Mouse (Mus musculus) liver, embryonic 16.5 days (tissue): Measurements from ENCODE around the gene Phlpp1. TPM values are rescaled to one million over a fixed set of nuclear protein-coding genes. Genes with fewer than 3 reads are reported as not detected.

Source experiments
- ATAC-seq: fragments of 200-750 bp; cut with Nextera tagmentation; 2 replicates; pipeline ENCODE4 v1.8.0; 2017; ENCODE audit warnings: low read depth, mild to moderate bottlenecking, moderate number of reproducible peaks, moderate library complexity
- H3K27ac ChIP-seq: fragments of 300-500 bp; sonication (generic); 2 replicates; pipeline ENCODE4 v1.5.1; 2014; ENCODE audit warnings: mild to moderate bottlenecking, low read length
- H3K27me3 ChIP-seq: fragments of 300-500 bp; sonication (generic); 2 replicates; pipeline ENCODE4 v1.6.1; 2014; ENCODE audit warnings: low read depth, low read length, mixed read lengths; ENCODE audit not compliant: control insufficient read depth, insufficient read depth
- H3K36me3 ChIP-seq: fragments of 300-500 bp; sonication (generic); 2 replicates; pipeline ENCODE4 v1.6.1; 2014; ENCODE audit warnings: mild to moderate bottlenecking; ENCODE audit not compliant: control insufficient read depth, insufficient read depth
- H3K4me1 ChIP-seq: fragments of 300-500 bp; sonication (generic); 2 replicates; pipeline ENCODE4 v1.6.1; 2014; ENCODE audit warnings: low read depth, low read length, mixed read lengths; ENCODE audit not compliant: control insufficient read depth
- H3K4me2 ChIP-seq: fragments of 300-500 bp; sonication (generic); 2 replicates; pipeline ENCODE4 v1.6.1; 2014; ENCODE audit warnings: low read depth, low read length, mixed read lengths
- H3K4me3 ChIP-seq: fragments of 300-500 bp; sonication (generic); 2 replicates; pipeline ENCODE4 v1.5.1; 2014; ENCODE audit warnings: low read depth, mild to moderate bottlenecking, low read length
- H3K9ac ChIP-seq: fragments of 300-500 bp; sonication (generic); 2 replicates; pipeline ENCODE4 v1.6.1; 2014; ENCODE audit warnings: low read depth, low read length
- H3K9me3 ChIP-seq: fragments of 300-500 bp; sonication (generic); replicated peaks from 2 replicates; pipeline ENCODE4 v1.6.1; 2016; ENCODE audit warnings: low read length; ENCODE audit not compliant: control insufficient read depth
- WGBS: fragments of 180-500 bp; shearing (Covaris S2); extraction: QIAGEN DNeasy Blood & Tissue Kit; methylation state at CpG from one replicate; pipeline ENCODE4 v1.1.7; 2014; ENCODE audit not compliant: insufficient replicate concordance; 5-methylcytosine and 5-hydroxymethylcytosine counted together
- polyA plus RNA-seq: library from polyadenylated mRNA; unstranded; fragments of >200 nt; fragmentation: Nextera tagmentation; extraction: Ambion mirVana; gene quantifications from 2 replicates; pipeline ENCODE4 v1.2.1, GENCODE M21; 2015

Phlpp1 gene
- polyA plus RNA-seq = 0.54 and 0.94 TPM in 2 replicates

DNA sequence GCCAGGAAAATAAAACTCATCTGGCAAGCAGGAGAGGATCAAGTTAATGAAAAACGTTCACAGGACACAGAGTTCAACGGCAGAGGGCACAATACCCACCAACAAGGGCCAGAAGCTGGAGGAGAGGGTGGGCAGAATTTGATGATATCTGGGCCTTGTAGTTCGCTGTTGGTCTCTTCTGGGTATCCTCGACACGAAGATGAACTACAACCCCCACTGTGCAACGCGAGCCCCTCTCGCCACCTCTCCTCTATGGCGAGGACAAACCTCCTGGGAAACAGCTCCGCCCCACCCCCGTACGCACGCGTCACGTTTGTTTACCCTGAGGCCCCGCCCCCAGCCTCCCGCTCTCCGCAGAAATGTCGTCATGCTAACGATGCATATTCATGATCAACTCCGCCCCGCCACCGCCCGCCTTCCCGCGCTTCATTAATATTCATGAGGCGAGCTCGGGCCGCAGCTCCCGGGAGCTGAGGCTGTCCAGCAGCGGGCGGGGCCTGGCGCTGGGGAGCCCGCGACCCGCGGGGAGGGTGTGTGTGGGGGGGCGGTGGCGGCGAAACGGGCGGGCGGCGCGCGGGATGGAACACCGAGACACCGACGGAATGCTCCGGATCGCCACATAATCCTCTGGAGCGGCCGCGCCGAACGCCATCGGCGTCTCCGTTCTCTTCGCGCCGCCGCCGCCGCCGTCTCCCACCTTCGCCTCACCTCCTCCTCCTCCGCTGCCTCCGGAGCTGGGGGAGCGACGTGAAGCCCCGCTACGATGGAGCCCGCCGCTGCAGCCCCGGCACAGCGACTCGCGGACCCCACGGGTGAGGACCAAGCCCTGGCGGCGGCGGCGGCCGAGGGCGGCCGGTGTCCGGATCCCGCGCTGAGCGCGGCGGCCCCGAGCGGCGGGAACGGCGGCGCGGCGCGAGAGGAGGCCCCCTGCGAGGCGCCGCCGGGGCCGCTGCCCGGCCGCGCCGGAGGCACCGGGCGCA is at the start of gene Phlpp1:
Phlpp1 (plus strand) TSS at position 512 of the 980 bp plus-strand sequence.
- Histone ChIP-seq H3K9me3 (no peaks in the 10 kb centered on the region), H3K9ac (peak within 1 kb of the TSS; percentile 84), H3K27me3 (peaks cover 14% of the 10 kb centered on the region), H3K4me3 (peak within 1 kb of the TSS; percentile 84), H3K27ac (peak within 1 kb of the TSS; percentile 72), H3K4me2 (peak within 1 kb of the TSS; percentile 98), H3K36me3 (no peaks in the 10 kb centered on the region), H3K4me1 (peaks cover 22% of the 10 kb centered on the region)
- ATAC-seq = peak; percentile 94
- under 1% methylated on average over 84 of the region's 113 CpGs for WGBS

- Histone ChIP-seq H3K4me2 (no peak overlapping the region), H3K9ac (no peak overlapping the region), H3K4me3 (no peak overlapping the region), H3K9me3 (no peaks in the 10 kb centered on the region), H3K4me1 (no peaks in the 10 kb centered on the region), H3K27ac (no peak overlapping the region), H3K27me3 (no peaks in the 10 kb centered on the region), H3K36me3 (no peaks in the 10 kb centered on the region)
- no peak for ATAC-seq
- 65% methylated on average over 3 of the region's 3 CpGs for WGBS
Observed at GRCm38 (mm10) chr1:106126601-106127000, 45.0 kb upstream of the Phlpp1 start.

GRCm38 (mm10) chr1:106131697-106132349 is 39.7 kb upstream of the Phlpp1 start:
- H3K27me3 ChIP-seq = no peaks in the 10 kb centered on the region
- no peak for ATAC-seq
- 20% methylated on average over 4 of the region's 4 CpGs for WGBS
- no peaks in the 10 kb centered on the region for H3K9me3 ChIP-seq
- no peaks in the 10 kb centered on the region for H3K4me1 ChIP-seq
- no peak overlapping the region for H3K9ac ChIP-seq
- no peak overlapping the region for H3K4me3 ChIP-seq
- H3K27ac ChIP-seq = no peak overlapping the region
- H3K36me3 ChIP-seq = no peaks in the 10 kb centered on the region
- H3K4me2 ChIP-seq = no peak overlapping the region

DNA sequence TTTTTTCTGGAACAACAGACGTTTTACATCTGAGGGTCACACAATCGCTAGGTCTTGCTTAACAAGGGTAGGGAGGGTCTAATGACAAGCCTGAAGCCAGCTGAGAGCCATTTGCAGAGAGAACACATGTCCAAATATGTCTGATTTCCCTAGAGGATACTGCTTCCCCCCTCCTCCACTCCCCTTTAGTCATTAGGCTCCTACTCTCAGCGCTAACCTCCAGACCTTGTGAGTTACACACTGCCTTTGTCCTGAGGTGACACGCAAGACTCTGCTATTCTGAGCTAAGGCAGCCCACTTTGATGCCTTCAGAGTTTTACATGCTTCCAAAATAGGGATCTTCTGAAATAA is 39.2 kb upstream of the Phlpp1 start:
- Histone ChIP-seq H3K4me2 (no peak overlapping the region), H3K27me3 (no peaks in the 10 kb centered on the region), H3K36me3 (no peaks in the 10 kb centered on the region), H3K4me3 (no peak overlapping the region), H3K9ac (no peak overlapping the region), H3K4me1 (no peaks in the 10 kb centered on the region), H3K9me3 (no peaks in the 10 kb centered on the region), H3K27ac (no peak overlapping the region)
- no peak for ATAC-seq
- 56% methylated on average over 4 of the region's 4 CpGs for WGBS

GRCm38 (mm10) chr1:106138691-106139090 is 32.9 kb upstream of the Phlpp1 start:
- 72% methylated on average over 2 of the region's 2 CpGs for WGBS

GRCm38 (mm10) chr1:106139137-106139536 is 32.4 kb upstream of the Phlpp1 start:
- Histone ChIP-seq H3K4me2 (no peak overlapping the region), H3K27me3 (no peaks in the 10 kb centered on the region), H3K4me3 (no peak overlapping the region), H3K36me3 (no peaks in the 10 kb centered on the region), H3K9ac (no peak overlapping the region), H3K4me1 (no peaks in the 10 kb centered on the region), H3K27ac (no peak overlapping the region), H3K9me3 (no peaks in the 10 kb centered on the region)
- no peak for ATAC-seq
- whole genome bisulfite sequencing = 27% methylated on average over 1 of the region's 1 CpGs

More at GRCm38 (mm10) chr1:106138691-106139090, 32.9 kb upstream of the Phlpp1 start:
- Histone ChIP-seq H3K4me3 (no peak overlapping the region), H3K27me3 (no peaks in the 10 kb centered on the region), H3K9ac (no peak overlapping the region), H3K9me3 (no peaks in the 10 kb centered on the region), H3K4me2 (no peak overlapping the region), H3K36me3 (no peaks in the 10 kb centered on the region), H3K4me1 (no peaks in the 10 kb centered on the region), H3K27ac (no peak overlapping the region)
- no peak for ATAC-seq

DNA sequence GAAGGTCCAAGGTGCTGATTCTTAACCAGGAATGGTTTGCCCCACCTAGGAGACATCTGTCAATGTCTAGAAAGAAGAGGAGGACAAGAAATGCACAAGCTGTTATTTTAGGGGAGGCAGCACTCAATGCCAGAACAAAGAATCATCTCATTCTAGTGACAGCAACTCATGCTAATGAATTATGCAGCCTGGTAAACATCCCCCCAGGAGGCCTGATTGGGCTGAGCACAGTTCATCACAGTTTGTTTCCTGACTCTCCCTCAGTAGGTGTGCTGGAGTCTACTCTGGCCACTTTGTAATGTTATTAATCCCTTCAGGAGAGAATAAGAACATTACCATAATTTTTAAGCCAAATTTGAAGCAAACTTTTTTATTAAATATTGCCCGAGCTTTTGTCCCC is 29.5 kb upstream of the Phlpp1 start:
- H3K27ac ChIP-seq = no peak overlapping the region
- WGBS = 63% methylated on average over 1 of the region's 1 CpGs
- H3K4me2 ChIP-seq = no peak overlapping the region
- H3K4me1 ChIP-seq = no peaks in the 10 kb centered on the region
- no peak for ATAC-seq
- no peaks in the 10 kb centered on the region for H3K27me3 ChIP-seq
- H3K36me3 ChIP-seq = no peaks in the 10 kb centered on the region
- H3K9me3 ChIP-seq = no peaks in the 10 kb centered on the region
- H3K9ac ChIP-seq = no peak overlapping the region
- H3K4me3 ChIP-seq = no peak overlapping the region

GRCm38 (mm10) chr1:106144534-106144933 is 27.0 kb upstream of the Phlpp1 start:
- WGBS = 81% methylated on average over 2 of the region's 2 CpGs
- no peak for ATAC-seq
- H3K4me3 ChIP-seq = no peak overlapping the region
- H3K9ac ChIP-seq = no peak overlapping the region
- H3K27me3 ChIP-seq = no peaks in the 10 kb centered on the region
- no peak overlapping the region for H3K27ac ChIP-seq
- H3K9me3 ChIP-seq = no peaks in the 10 kb centered on the region
- H3K4me2 ChIP-seq = no peak overlapping the region
- H3K4me1 ChIP-seq = no peaks in the 10 kb centered on the region
- no peaks in the 10 kb centered on the region for H3K36me3 ChIP-seq

DNA sequence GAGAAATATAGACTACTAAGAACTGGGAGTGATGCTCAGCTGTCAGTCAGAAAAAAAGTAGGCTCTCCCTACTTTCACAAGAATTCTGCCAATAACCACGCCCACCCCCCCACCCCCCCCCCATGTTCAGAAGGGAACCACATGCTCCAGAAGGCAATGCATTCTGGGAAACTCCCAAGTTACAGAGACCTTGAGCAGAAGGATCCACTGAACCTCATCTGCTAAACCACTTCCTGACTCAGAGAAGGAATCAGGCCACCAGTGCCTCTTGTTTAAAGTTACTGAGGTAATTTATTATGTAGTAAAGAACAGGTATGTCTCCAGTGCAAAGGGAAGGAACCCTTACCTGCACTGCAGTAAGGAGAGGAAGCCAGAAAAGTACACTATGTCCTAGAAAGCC is 26.5 kb upstream of the Phlpp1 start:
- H3K36me3 ChIP-seq = no peaks in the 10 kb centered on the region
- H3K4me2 ChIP-seq = no peak overlapping the region
- 6% methylated on average over 1 of the region's 1 CpGs for WGBS
- no peaks in the 10 kb centered on the region for H3K9me3 ChIP-seq
- H3K27ac ChIP-seq = no peak overlapping the region
- no peaks in the 10 kb centered on the region for H3K27me3 ChIP-seq
- H3K4me1 ChIP-seq = no peaks in the 10 kb centered on the region
- no peak for ATAC-seq
- no peak overlapping the region for H3K9ac ChIP-seq
- no peak overlapping the region for H3K4me3 ChIP-seq
